Mouse (Mus musculus): ENCODE results near the gene H60b. TPM values are rescaled to one million over a fixed set of nuclear protein-coding genes. Genes with fewer than 3 reads are reported as not detected.
"Not testable (repeated sequence)": the region's sequence is repeated elsewhere in the genome, so short reads cannot be mapped to it uniquely, and the experiment has no call there.

Gene H60b
- total and polyA plus RNA-seq, 2 experiments from 2014 or later = 0.15 to 1.0 TPM

- Histone ChIP-seq H3K36me3 (ENCODE audit: insufficient read depth) (no peaks in the 10 kb centered on the region), H3K9me3 (ENCODE audit: low read length) (no peaks in the 10 kb centered on the region), H3K4me2 (ENCODE audit: low read depth) (no peak overlapping the region), H3K27ac (ENCODE audit: low read depth, low read length) (no peak overlapping the region), H3K27me3 (ENCODE audit: insufficient read depth, low read length) (peaks cover 44% of the 10 kb centered on the region), H3K9ac (no peak overlapping the region), H3K4me1 (ENCODE audit: insufficient read depth) (no peaks in the 10 kb centered on the region), H3K4me3 (ENCODE audit: low read depth, low read length) (no peak overlapping the region)
- DNase-seq (peak; percentile 35), ATAC-seq (no peak)
- no peak for TF ChIP-seq CTCF (IDR thresholded peaks at IDR 0.05; ENCODE audit: low read depth)
- WGBS = 8% methylated on average over 3 of the region's 3 CpGs
Observed at GRCm38 (mm10) chr10:22154871-22155799, 3.3 kb upstream of the H60b start.

- no peaks in the 10 kb centered on the region for H3K36me3 ChIP-seq (ENCODE audit: insufficient read depth)
- H3K9me3 ChIP-seq (ENCODE audit: low read length) = no peaks in the 10 kb centered on the region
- DNase-seq (no peak), ATAC-seq (peak; percentile 3; the same call in 1 of the 2 replicates)
- H3K9ac ChIP-seq = no peak overlapping the region
- no peak overlapping the region for H3K27ac ChIP-seq (ENCODE audit: low read depth, low read length)
- TF ChIP-seq CTCF (IDR thresholded peaks at IDR 0.05; ENCODE audit: low read depth) = no peak
- H3K4me1 ChIP-seq (ENCODE audit: insufficient read depth) = no peaks in the 10 kb centered on the region
- H3K4me3 ChIP-seq (ENCODE audit: low read depth, low read length) = no peak overlapping the region
- H3K27me3 ChIP-seq (ENCODE audit: insufficient read depth, low read length) = peaks cover 42% of the 10 kb centered on the region
- H3K4me2 ChIP-seq (ENCODE audit: low read depth) = no peak overlapping the region
- 1% methylated on average over 24 of the region's 24 CpGs for WGBS
Observed at GRCm38 (mm10) chr10:22159131-22159561, 760 bp downstream of the H60b start.

- peaks cover 42% of the 10 kb centered on the region for H3K27me3 ChIP-seq (ENCODE audit: insufficient read depth, low read length)
- DNase-seq = no peak
- no peak for ATAC-seq
- H3K9ac ChIP-seq = no peak overlapping the region
- no peaks in the 10 kb centered on the region for H3K36me3 ChIP-seq (ENCODE audit: insufficient read depth)
- no peak for TF ChIP-seq CTCF (IDR thresholded peaks at IDR 0.05; ENCODE audit: low read depth)
- H3K4me1 ChIP-seq (ENCODE audit: insufficient read depth) = no peaks in the 10 kb centered on the region
- H3K4me2 ChIP-seq (ENCODE audit: low read depth) = no peak overlapping the region
- H3K4me3 ChIP-seq (ENCODE audit: low read depth, low read length) = no peak overlapping the region
- WGBS = 3% methylated on average over 23 of the region's 23 CpGs
- H3K27ac ChIP-seq (ENCODE audit: low read depth, low read length) = no peak overlapping the region
- H3K9me3 ChIP-seq (ENCODE audit: low read length) = no peaks in the 10 kb centered on the region
Observed at GRCm38 (mm10) chr10:22159581-22160140, 1.3 kb downstream of the H60b start.

GRCm38 (mm10) chr10:22163279-22163678 lies 4.9 kb downstream of the H60b start:
- H3K4me2 ChIP-seq (ENCODE audit: low read depth) = peak overlapping the region; percentile 26
- ATAC-seq, DNase-seq: not testable (repeated sequence)

GRCm38 (mm10) chr10:22163705-22164583 lies 5.6 kb downstream of the H60b start:
- not testable (repeated sequence) for H3K27ac ChIP-seq (ENCODE audit: low read depth, low read length)

More at GRCm38 (mm10) chr10:22163279-22163678, 4.9 kb downstream of the H60b start:
- not testable (repeated sequence) for H3K4me1 ChIP-seq (ENCODE audit: insufficient read depth); H3K4me3 ChIP-seq (ENCODE audit: low read depth, low read length); H3K27ac ChIP-seq (ENCODE audit: low read depth, low read length); H3K36me3 ChIP-seq (ENCODE audit: insufficient read depth); H3K9ac ChIP-seq; H3K9me3 ChIP-seq (ENCODE audit: low read length)
- WGBS = 9% methylated on average over 9 of the region's 9 CpGs
- H3K27me3 ChIP-seq (ENCODE audit: insufficient read depth, low read length) = peaks cover 16% of the 10 kb centered on the region

GRCm38 (mm10) chr10:22165328-22166003 lies 7.1 kb downstream of the H60b start:
- not testable (repeated sequence) for H3K4me3 ChIP-seq (ENCODE audit: low read depth, low read length); H3K4me2 ChIP-seq (ENCODE audit: low read depth); H3K9ac ChIP-seq; DNase-seq; ATAC-seq; H3K4me1 ChIP-seq (ENCODE audit: insufficient read depth); H3K36me3 ChIP-seq (ENCODE audit: insufficient read depth); H3K9me3 ChIP-seq (ENCODE audit: low read length); H3K27ac ChIP-seq (ENCODE audit: low read depth, low read length); H3K27me3 ChIP-seq (ENCODE audit: insufficient read depth, low read length)
- WGBS = 65% methylated on average over 5 of the region's 5 CpGs

More at GRCm38 (mm10) chr10:22163705-22164583, 5.6 kb downstream of the H60b start:
- Histone ChIP-seq H3K27me3 (ENCODE audit: insufficient read depth, low read length) (peaks cover 14% of the 10 kb centered on the region), H3K4me2 (ENCODE audit: low read depth) (peak overlapping the region; percentile 26)
- H3K4me3 ChIP-seq (ENCODE audit: low read depth, low read length); H3K36me3 ChIP-seq (ENCODE audit: insufficient read depth); H3K9me3 ChIP-seq (ENCODE audit: low read length); H3K9ac ChIP-seq; H3K4me1 ChIP-seq (ENCODE audit: insufficient read depth): not testable (repeated sequence)
- ATAC-seq (peak; percentile 86), DNase-seq (peak; percentile 51)
- WGBS = 35% methylated on average over 15 of the region's 16 CpGs
- peak; percentile 71 for TF ChIP-seq CTCF (IDR thresholded peaks at IDR 0.05; ENCODE audit: low read depth)

- not testable (repeated sequence) for H3K9me3 ChIP-seq (ENCODE audit: low read length); H3K36me3 ChIP-seq (ENCODE audit: insufficient read depth); H3K27ac ChIP-seq (ENCODE audit: low read depth, low read length); H3K4me2 ChIP-seq (ENCODE audit: low read depth); H3K4me1 ChIP-seq (ENCODE audit: insufficient read depth); H3K4me3 ChIP-seq (ENCODE audit: low read depth, low read length); DNase-seq; H3K9ac ChIP-seq; H3K27me3 ChIP-seq (ENCODE audit: insufficient read depth, low read length); ATAC-seq
- WGBS = 58% methylated on average over 2 of the region's 2 CpGs
Observed at GRCm38 (mm10) chr10:22166025-22166424, 7.6 kb downstream of the H60b start.

- not testable (repeated sequence) for ATAC-seq; H3K4me3 ChIP-seq (ENCODE audit: low read depth, low read length); H3K9me3 ChIP-seq (ENCODE audit: low read length); H3K4me1 ChIP-seq (ENCODE audit: insufficient read depth); H3K9ac ChIP-seq; H3K27me3 ChIP-seq (ENCODE audit: insufficient read depth, low read length); H3K27ac ChIP-seq (ENCODE audit: low read depth, low read length); H3K36me3 ChIP-seq (ENCODE audit: insufficient read depth); DNase-seq; H3K4me2 ChIP-seq (ENCODE audit: low read depth)
- WGBS = 72% methylated on average over 1 of the region's 1 CpGs
Observed at GRCm38 (mm10) chr10:22167061-22167460, 8.7 kb downstream of the H60b start.

- H3K9ac ChIP-seq; H3K9me3 ChIP-seq (ENCODE audit: low read length); H3K4me2 ChIP-seq (ENCODE audit: low read depth); DNase-seq; H3K27me3 ChIP-seq (ENCODE audit: insufficient read depth, low read length); H3K4me3 ChIP-seq (ENCODE audit: low read depth, low read length); H3K27ac ChIP-seq (ENCODE audit: low read depth, low read length); H3K4me1 ChIP-seq (ENCODE audit: insufficient read depth); ATAC-seq; H3K36me3 ChIP-seq (ENCODE audit: insufficient read depth): not testable (repeated sequence)
Observed at GRCm38 (mm10) chr10:22169116-22169515, 10.7 kb downstream of the H60b start.

Measured in forebrain, postnatal 0 days (tissue).